Mouse (Mus musculus) hindbrain, embryonic 16.5 days (tissue): ENCODE measurements around the gene Haus6. TPM values are rescaled to one million over a fixed set of nuclear protein-coding genes. Genes with fewer than 3 reads are reported as not detected.
"Not testable (repeated sequence)": the region's sequence is repeated elsewhere in the genome, so short reads cannot be mapped to it uniquely, and the experiment has no call there.

Source experiments
- ATAC-seq: fragments of 200-750 bp; cut with Nextera tagmentation; 2 replicates; pipeline ENCODE4 v1.8.0; 2017; ENCODE audit warnings: moderate TSS enrichment, moderate library complexity
- H3K27ac ChIP-seq: fragments of 300-500 bp; sonication (generic); 2 replicates; pipeline ENCODE4 v1.5.1; 2014; ENCODE audit warnings: low read depth, mild to moderate bottlenecking, control low read depth, low read length, moderate library complexity
- H3K27me3 ChIP-seq: fragments of 300-500 bp; sonication (generic); replicated peaks from 2 replicates; pipeline ENCODE4 v1.6.1; 2014; ENCODE audit warnings: low read length; ENCODE audit not compliant: control insufficient read depth, insufficient read depth
- H3K36me3 ChIP-seq: fragments of 300-500 bp; sonication (generic); 2 replicates; pipeline ENCODE4 v1.6.1; 2014; ENCODE audit warnings: mild to moderate bottlenecking, low read length, moderate library complexity, mixed read lengths; ENCODE audit not compliant: control insufficient read depth, insufficient read depth
- H3K4me1 ChIP-seq: fragments of 300-500 bp; sonication (generic); 2 replicates; pipeline ENCODE4 v1.6.1; 2014; ENCODE audit warnings: low read depth, low read length; ENCODE audit not compliant: control insufficient read depth, insufficient read depth
- H3K4me2 ChIP-seq: fragments of 300-500 bp; sonication (generic); 2 replicates; pipeline ENCODE4 v1.6.1; 2014; ENCODE audit warnings: mild to moderate bottlenecking, low read length, control low read depth, moderate library complexity
- H3K4me3 ChIP-seq: fragments of 300-500 bp; sonication (generic); 2 replicates; pipeline ENCODE4 v1.5.1; 2014; ENCODE audit warnings: mild to moderate bottlenecking, low read length, control low read depth, moderate library complexity
- H3K9ac ChIP-seq: fragments of 300-500 bp; sonication (generic); 2 replicates; pipeline ENCODE4 v1.6.1; 2014; ENCODE audit warnings: low read depth, mild to moderate bottlenecking, control low read depth, low read length, moderate library complexity
- H3K9me3 ChIP-seq: fragments of 300-500 bp; sonication (generic); 2 replicates; pipeline ENCODE4 v1.6.1; 2014; ENCODE audit warnings: mild to moderate bottlenecking, low read length, moderate library complexity; ENCODE audit not compliant: control insufficient read depth
- WGBS: fragments of 180-500 bp; shearing (Covaris S2); extraction: QIAGEN DNeasy Blood & Tissue Kit; methylation state at CpG from one replicate; pipeline ENCODE4 v1.1.7; 2014; 5-methylcytosine and 5-hydroxymethylcytosine counted together
- polyA plus RNA-seq: library from polyadenylated mRNA; unstranded; fragments of >200 nt; fragmentation: Nextera tagmentation; extraction: Ambion mirVana; gene quantifications from 2 replicates; pipeline ENCODE4 v1.2.1, GENCODE M21; 2015

The Haus6 gene
- polyA plus RNA-seq, result 5.0 and 5.5 TPM in 2 replicates

DNA sequence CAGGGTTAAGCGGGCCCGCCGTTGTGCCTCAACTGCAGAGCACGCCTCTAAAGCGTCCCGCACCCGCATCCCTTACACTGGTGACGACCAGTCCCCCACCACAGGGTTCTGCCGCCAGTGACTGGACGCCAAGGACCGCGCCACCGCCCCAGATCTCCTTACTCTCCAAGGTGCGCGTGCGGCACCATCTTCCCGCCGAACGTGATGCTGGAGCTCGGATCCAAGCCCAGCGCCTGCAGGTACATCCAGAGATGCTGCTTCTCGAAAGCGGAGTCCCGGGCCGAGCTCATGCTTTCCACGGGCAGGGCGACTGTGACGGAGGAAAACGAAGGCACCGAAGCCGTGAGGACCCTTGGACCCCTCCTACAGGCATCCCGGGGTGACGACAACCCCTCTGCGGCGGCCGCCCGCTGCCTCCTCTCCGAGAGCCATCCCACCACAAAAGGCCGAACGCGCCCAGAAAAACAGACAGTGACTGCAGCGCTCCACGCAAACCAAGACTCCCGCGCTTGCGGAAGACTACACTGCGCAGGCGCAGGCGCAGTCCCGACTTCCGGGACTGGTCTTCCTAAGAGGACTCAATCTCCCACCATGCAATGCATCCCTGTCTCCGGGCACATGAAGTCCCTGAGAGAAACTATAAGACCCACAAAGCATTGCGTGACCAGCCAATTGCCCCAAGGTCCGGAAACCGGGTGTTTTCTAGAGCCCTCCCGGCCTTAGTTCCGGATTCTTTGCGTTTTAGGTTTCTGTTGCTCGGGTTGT is at the start of gene Haus6:
Gene Haus6 (minus strand): TSS at position 532 of the 765 bp plus-strand sequence.
- WGBS, result under 1% methylated on average over 56 of the region's 59 CpGs
- Histone ChIP-seq H3K27me3 (no peaks in the 10 kb centered on the region), H3K36me3 (no peaks in the 10 kb centered on the region), H3K4me2 (peak within 1 kb of the TSS; percentile 91), H3K4me3 (peak within 1 kb of the TSS; percentile 91), H3K4me1 (peaks cover 8% of the 10 kb centered on the region), H3K27ac (peak within 1 kb of the TSS; percentile 56; the same call in 1 of the 2 replicates), H3K9me3 (no peaks in the 10 kb centered on the region), H3K9ac (peak within 1 kb of the TSS; percentile 77)
- peak; percentile 100 for ATAC-seq

DNA sequence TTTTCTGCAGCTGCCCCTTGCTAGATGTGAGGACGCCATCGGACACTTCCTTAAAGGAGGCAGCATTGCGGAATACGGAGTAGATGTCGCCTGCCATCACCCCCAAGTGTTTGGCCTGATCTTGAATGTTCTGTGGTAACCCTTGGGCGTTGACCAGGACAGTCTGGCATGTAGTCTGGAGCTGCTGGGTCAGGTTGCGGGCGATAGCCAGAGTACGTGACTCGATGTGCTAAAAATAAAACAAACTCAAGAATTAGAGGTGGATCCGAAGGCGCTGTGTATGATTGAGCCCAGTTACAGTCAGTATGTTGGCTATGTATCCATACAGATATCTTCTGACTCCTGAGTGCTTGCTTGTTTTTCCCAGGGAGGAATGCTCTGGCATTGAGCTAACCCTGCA is 45.3 kb upstream of the Haus6 start:
- no peak for ATAC-seq
- peaks cover 27% of the 10 kb centered on the region for H3K36me3 ChIP-seq

DNA sequence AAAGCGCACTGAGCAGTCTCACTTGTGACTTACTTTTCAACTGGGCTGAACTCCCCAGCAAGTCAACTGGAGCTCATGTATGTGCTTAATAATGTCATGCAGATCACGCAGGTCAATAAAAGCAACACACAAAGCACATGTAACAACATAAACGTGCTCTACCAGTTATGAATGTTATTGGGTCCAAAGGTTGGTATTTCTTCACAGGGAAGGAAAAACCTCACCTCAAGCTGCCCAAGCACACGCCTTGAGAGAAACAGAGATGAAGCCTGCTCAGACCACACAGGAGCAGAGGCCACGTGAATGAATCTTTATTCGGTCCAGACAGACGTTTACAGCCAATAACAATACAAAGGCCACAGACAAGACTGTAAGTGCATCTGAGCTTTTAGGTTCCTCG is 44.6 kb upstream of the Haus6 start:
- not testable (repeated sequence) for H3K27me3 ChIP-seq, H3K27ac ChIP-seq, H3K4me2 ChIP-seq, H3K9me3 ChIP-seq, H3K4me3 ChIP-seq, H3K4me1 ChIP-seq, H3K9ac ChIP-seq, ATAC-seq
- WGBS, result 98% methylated on average over 8 of the region's 8 CpGs
- peaks cover 26% of the 10 kb centered on the region for H3K36me3 ChIP-seq

More for the DNA sequence above, 45.3 kb upstream of the Haus6 start:
- Histone ChIP-seq H3K27me3 (no peaks in the 10 kb centered on the region), H3K4me2 (no peak overlapping the region), H3K9me3 (no peaks in the 10 kb centered on the region), H3K4me3 (no peak overlapping the region), H3K27ac (no peak overlapping the region), H3K4me1 (no peaks in the 10 kb centered on the region), H3K9ac (no peak overlapping the region)
- WGBS, result 96% methylated on average over 12 of the region's 12 CpGs

DNA sequence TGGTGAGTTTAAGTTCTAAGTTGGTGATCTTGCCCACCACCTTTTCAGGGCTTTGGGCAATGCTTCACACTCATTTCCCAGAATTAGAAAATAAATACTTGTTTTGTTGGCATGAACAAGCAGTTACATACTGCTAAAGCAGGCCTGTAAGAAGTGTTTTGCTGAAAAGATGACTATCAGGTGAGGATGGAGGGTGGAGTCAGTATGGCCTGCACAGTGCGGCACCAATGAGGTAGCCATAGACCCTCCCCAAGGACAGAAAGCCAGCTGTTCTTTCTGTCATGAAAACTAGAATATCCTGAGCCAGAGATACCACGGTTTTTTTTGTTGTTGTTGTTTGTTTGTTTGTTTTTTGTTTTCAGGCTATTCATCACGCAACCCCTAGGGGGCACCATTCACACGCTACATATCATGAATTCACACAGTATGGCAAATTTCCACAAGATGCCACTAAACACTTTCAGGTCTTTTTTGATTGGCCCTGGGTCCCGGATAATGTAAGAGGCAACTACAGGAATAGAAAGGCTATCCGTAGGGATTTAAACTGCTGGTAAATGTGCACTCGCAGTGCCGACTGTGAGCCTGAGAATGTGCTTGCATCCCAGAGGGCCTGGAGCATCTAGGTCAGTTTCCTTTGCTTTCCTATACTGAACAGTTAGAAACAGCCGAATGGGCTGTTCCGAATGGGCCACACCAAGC is 40.0 kb upstream of the Haus6 start:
- H3K27me3 ChIP-seq, result no peaks in the 10 kb centered on the region
- no peak overlapping the region for H3K4me2 ChIP-seq
- no peak for ATAC-seq
- H3K4me3 ChIP-seq, result no peak overlapping the region
- no peak overlapping the region for H3K9ac ChIP-seq
- WGBS, result 73% methylated on average over 10 of the region's 10 CpGs
- H3K36me3 ChIP-seq, result no peaks in the 10 kb centered on the region; the same call in 1 of the 2 replicates
- no peak overlapping the region for H3K27ac ChIP-seq
- H3K9me3 ChIP-seq, result no peaks in the 10 kb centered on the region
- H3K4me1 ChIP-seq, result no peaks in the 10 kb centered on the region

DNA sequence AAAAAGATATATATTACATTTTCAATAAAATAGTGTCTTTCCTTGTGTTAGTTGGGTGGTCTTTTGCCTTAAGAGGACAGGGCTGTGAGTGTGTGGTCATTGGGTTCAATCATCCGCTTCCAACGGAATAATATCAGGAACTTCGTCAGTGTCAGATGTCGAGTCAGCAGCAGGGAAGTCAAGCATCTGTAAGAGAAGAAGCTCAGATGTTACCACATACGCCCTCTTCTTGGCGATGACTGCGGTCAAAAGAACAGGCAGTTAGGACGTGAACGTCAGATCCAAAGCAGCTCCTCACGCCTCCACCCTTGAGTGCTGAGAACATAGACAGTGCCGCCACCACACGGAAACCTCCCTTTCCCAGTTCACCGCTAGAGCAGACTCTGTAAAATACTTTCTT is 36.5 kb upstream of the Haus6 start:
- H3K9ac ChIP-seq, H3K4me2 ChIP-seq, H3K9me3 ChIP-seq, H3K27me3 ChIP-seq, H3K4me1 ChIP-seq, H3K4me3 ChIP-seq, H3K27ac ChIP-seq, ATAC-seq, H3K36me3 ChIP-seq: not testable (repeated sequence)
- 90% methylated on average over 9 of the region's 13 CpGs for whole genome bisulfite sequencing

DNA sequence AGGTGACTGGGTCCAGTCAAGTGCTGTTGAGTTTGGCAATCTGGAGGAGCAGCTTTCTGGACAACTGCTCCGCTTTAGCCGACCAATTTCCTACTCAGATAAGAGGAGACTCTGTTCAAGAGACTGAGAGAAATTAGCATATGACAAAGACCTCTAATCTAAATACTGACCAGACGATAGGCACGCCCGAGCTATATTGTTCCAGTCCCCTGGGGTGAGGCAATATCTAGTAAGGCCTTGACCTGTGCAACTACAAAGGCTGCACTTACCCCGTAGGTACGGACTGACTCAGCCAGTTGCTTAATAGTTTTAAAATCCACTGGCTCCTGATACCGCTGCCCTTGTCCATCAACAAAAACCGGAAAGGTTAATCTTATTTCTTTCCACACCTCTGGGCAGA is 25.7 kb upstream of the Haus6 start:
- not testable (repeated sequence) for H3K27me3 ChIP-seq, H3K36me3 ChIP-seq, ATAC-seq, H3K4me3 ChIP-seq, H3K9me3 ChIP-seq, H3K4me2 ChIP-seq, H3K9ac ChIP-seq, H3K4me1 ChIP-seq, H3K27ac ChIP-seq
- 88% methylated on average over 9 of the region's 9 CpGs for WGBS

DNA sequence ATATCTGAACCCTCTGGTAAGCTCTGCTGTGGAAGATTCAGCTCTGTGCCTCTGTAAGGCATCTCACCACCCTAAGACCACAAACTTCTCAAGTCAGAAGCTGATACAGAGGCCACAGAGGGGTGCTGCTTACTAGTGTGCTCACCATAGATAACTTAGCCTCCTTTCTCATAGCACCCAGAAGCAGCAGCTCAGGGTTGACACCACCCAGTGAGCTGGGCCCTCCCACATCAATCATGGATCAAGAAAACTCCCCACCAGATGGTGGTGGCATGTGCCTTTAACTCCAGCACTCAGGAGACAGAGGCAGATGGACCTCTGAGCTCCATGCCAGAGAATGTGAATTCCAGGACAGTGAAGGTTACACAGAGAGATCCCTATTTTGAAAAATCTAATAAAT is 23.0 kb upstream of the Haus6 start:
- H3K9me3 ChIP-seq, H3K4me2 ChIP-seq, H3K36me3 ChIP-seq, H3K4me1 ChIP-seq, ATAC-seq, H3K4me3 ChIP-seq, H3K27ac ChIP-seq, H3K9ac ChIP-seq, H3K27me3 ChIP-seq: not testable (repeated sequence)

DNA sequence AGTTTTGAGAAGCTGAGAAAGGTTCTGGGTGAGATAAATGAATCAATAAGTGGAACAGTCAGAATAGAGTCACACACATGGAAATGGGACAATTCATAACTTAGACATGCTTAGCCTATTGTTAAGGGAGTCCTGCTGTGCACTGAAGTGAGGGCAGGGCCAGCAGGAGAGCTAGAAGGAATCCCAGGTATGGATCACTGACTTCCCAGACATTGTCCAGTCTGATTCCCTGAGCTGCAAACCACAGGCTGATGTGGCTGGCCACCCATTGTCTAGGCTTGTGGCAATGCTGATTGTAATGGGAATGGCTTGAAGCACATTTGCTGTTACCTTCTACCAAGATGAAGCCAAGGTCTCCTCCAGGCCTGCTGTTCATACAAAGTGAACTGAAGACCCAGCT is 22.5 kb upstream of the Haus6 start:
- not testable (repeated sequence) for H3K4me3 ChIP-seq, H3K9me3 ChIP-seq, H3K4me1 ChIP-seq, H3K9ac ChIP-seq, H3K36me3 ChIP-seq, H3K4me2 ChIP-seq, H3K27me3 ChIP-seq, H3K27ac ChIP-seq, ATAC-seq

DNA sequence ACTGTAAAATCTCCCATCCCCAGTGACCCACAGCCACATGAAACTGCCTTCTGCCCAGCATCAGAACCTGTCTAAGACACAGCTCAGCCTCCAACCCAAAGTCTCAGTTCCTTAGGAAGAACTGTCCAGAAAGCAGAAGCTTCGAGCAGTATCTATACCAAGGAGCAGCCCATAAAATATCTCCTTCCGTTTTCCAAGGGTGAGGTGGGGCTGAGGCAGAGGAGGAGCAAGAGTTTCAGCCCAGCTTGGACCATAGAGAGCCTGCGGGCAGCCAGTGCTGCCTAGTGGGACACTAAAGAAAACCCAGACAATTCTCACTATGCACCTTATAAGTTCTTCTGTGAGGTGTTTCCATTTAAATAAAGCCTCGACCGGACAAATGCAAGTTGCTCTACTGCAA is 20.7 kb upstream of the Haus6 start:
- not testable (repeated sequence) for H3K27ac ChIP-seq, ATAC-seq, H3K9ac ChIP-seq, H3K4me1 ChIP-seq, H3K4me3 ChIP-seq, H3K9me3 ChIP-seq, H3K27me3 ChIP-seq, H3K36me3 ChIP-seq, H3K4me2 ChIP-seq
- WGBS, result 66% methylated on average over 4 of the region's 5 CpGs
